Mouse (Mus musculus): ENCODE data around the gene Phf12. TPM values are rescaled to one million over a fixed set of nuclear protein-coding genes. Genes with fewer than 3 reads are reported as not detected.
A peak's percentile ranks its signal among the peaks of the same experiment; 100 is the strongest.
"Not testable (repeated sequence)": the region's sequence is repeated elsewhere in the genome, so short reads cannot be mapped to it uniquely, and the experiment has no call there.

The Phf12 gene
- total RNA-seq, 1 experiment = 38.4 TPM

DNA sequence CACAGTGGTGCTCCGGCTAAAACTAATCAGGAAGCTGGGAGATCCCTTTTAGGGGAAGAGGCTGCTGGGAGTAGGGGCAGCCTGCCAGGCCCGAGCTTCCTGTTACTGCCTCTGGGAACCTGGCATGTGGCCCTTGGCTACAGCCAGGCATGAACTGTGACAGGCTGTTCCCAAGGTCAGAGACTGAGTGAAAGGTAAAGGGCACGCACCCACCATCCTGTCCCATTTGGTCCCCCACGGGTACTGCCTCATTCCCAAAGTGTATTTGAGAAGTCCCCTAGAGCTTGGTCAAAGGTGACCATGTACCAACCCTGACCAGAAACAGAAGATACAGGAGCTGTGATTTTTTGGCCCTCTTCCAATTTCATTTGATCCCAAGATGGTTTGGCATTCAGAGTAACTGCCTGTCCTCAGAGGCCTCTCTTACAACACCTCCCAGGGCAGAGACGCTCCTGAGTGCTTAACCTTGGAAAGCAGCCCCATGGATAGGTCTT lies 62.3 kb downstream of the Phf12 start:
- no peaks in the 10 kb centered on the region for H3K9me3 ChIP-seq (ENCODE audit: control insufficient read depth, insufficient read depth, low read depth, low read length)
- in situ Hi-C loops (cut with MboI; ENCODE audit: low sequenced_read_pairs in 2 of 2, unreplicated experiment in 2 of 2) = no loop called here
- H3K36me3 ChIP-seq (ENCODE audit: control insufficient read depth, insufficient read depth, low read length, poor library complexity, severe bottlenecking) = no peaks in the 10 kb centered on the region
- H3K4me1 ChIP-seq (ENCODE audit: control insufficient read depth in 2 of 2, insufficient read depth in 2 of 2, low read length in 2 of 2, poor library complexity in 1 of 2) = peaks cover 0 to 5% of the 10 kb centered on the region in 2 experiments; a peak in 1 of 4 replicates
- H3K4me3 ChIP-seq (ENCODE audit: insufficient read depth in 1 of 2, low read depth in 1 of 2, low read length in 2 of 2, poor library complexity in 1 of 2, severe bottlenecking in 1 of 2) = no peak overlapping the region
- H3K27ac ChIP-seq (ENCODE audit: insufficient read depth, low read depth, low read length, poor library complexity, severe bottlenecking) = no peak overlapping the region
- DNase-seq (ENCODE audit: low read depth, low spot score) = no peak
- no peak overlapping the region for H3K9ac ChIP-seq (ENCODE audit: insufficient read depth, low read depth, low read length, poor library complexity, severe bottlenecking)
- TF ChIP-seq HCFC1 (IDR thresholded peaks at IDR 0.05; ENCODE audit: borderline replicate concordance, insufficient read depth, low read length) (no peak), CHD2 (IDR thresholded peaks at IDR 0.05; ENCODE audit: low read depth, low read length) (no peak), MAFK (IDR thresholded peaks at IDR 0.05; ENCODE audit: insufficient read depth, low read depth, low read length) (no peak), ZC3H11A (IDR thresholded peaks at IDR 0.05; ENCODE audit: borderline replicate concordance, low read depth, low read length) (no peak), ZNF384 (IDR thresholded peaks at IDR 0.05; ENCODE audit: low read depth, low read length) (no peak)

DNA sequence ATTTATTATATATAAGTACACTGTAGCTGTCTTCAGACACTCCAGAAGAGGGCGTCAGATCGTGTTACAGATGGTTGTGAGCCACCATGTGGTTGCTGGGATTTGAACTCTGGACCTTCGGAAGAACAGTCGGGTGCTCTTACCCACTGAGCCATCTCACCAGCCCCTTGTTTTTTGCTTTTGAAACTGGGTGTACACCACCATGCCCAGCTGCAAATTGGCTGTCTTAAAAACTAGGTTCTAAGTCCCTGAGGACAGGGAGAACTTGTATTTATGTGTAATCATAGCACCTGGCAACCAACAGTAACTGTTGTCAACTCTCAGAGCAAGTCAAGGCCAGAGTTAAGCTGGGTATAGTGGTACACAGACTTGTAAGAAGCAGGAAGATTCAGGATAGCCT lies 66.1 kb downstream of the Phf12 start:
- H3K4me1 ChIP-seq (ENCODE audit: control insufficient read depth in 2 of 2, insufficient read depth in 2 of 2, low read length in 2 of 2, poor library complexity in 1 of 2); H3K9me3 ChIP-seq (ENCODE audit: control insufficient read depth, insufficient read depth, low read depth, low read length); in situ Hi-C loops (cut with MboI; ENCODE audit: low sequenced_read_pairs in 2 of 2, unreplicated experiment in 2 of 2); H3K9ac ChIP-seq (ENCODE audit: insufficient read depth, low read depth, low read length, poor library complexity, severe bottlenecking); H3K4me3 ChIP-seq (ENCODE audit: insufficient read depth in 1 of 2, low read depth in 1 of 2, low read length in 2 of 2, poor library complexity in 1 of 2, severe bottlenecking in 1 of 2); H3K36me3 ChIP-seq (ENCODE audit: control insufficient read depth, insufficient read depth, low read length, poor library complexity, severe bottlenecking); DNase-seq (ENCODE audit: low read depth, low spot score); H3K27ac ChIP-seq (ENCODE audit: insufficient read depth, low read depth, low read length, poor library complexity, severe bottlenecking): not testable (repeated sequence)

DNA sequence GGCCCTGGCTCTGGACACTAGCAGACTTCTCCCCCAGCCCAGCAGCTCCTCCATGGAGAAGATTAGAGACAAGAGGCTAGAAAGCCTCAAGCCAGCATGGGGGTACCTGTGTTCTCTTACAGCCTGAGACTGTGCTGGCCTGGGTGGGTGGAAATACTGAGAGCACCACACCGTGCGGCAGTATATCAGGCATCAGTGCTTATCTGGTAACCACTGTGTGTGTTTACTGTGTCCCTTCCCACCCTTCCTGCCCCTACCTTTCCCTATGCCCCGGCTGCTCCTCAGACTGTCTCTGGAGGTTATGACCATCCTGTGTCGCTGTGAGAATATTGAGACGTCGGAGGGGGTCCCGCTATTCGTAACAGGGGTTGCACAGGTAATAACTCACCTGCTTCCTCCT lies 70.5 kb downstream of the Phf12 start:
- H3K36me3 ChIP-seq (ENCODE audit: control insufficient read depth, insufficient read depth, low read length, poor library complexity, severe bottlenecking) = peaks cover 5% of the 10 kb centered on the region; the same call in 1 of the 2 replicates
- in situ Hi-C loops (cut with MboI; ENCODE audit: low sequenced_read_pairs in 2 of 2, unreplicated experiment in 2 of 2) = no loop called here

DNA sequence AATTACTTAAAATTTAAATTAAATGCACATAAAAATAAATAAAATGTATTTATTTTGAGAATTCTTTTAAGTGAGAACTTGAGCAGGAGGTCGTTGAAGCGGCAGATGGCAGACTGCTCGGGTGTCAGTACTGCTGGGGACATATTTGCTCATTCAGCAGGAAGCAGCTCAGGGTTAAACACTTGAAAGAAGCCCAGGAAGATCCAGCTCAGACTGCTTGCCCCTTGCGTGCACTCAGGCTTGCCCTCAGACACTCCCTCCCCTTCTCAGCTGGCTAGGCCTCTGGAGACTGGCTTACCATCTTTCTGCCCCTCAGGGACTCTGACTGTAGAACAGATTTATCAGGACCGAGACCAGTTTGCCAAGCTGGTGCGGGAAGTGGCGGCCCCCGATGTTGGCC lies 74.4 kb downstream of the Phf12 start:
- Histone ChIP-seq H3K4me3 (ENCODE audit: insufficient read depth in 1 of 2, low read depth in 1 of 2, low read length in 2 of 2, poor library complexity in 1 of 2, severe bottlenecking in 1 of 2) (peak overlapping the region in 1 of 2 experiments; percentile 18; a peak in 1 of 4 replicates), H3K27ac (ENCODE audit: insufficient read depth, low read depth, low read length, poor library complexity, severe bottlenecking) (no peak overlapping the region), H3K4me1 (ENCODE audit: control insufficient read depth in 2 of 2, insufficient read depth in 2 of 2, low read length in 2 of 2, poor library complexity in 1 of 2) (peaks cover 0 to 5% of the 10 kb centered on the region in 2 experiments; a peak in 1 of 4 replicates), H3K9ac (ENCODE audit: insufficient read depth, low read depth, low read length, poor library complexity, severe bottlenecking) (no peak overlapping the region; the same call in 1 of the 2 replicates), H3K9me3 (ENCODE audit: control insufficient read depth, insufficient read depth, low read depth, low read length) (no peaks in the 10 kb centered on the region), H3K36me3 (ENCODE audit: control insufficient read depth, insufficient read depth, low read length, poor library complexity, severe bottlenecking) (peaks cover 18% of the 10 kb centered on the region)
- in situ Hi-C loops (cut with MboI; ENCODE audit: low sequenced_read_pairs in 2 of 2, unreplicated experiment in 2 of 2) = no loop called here
- DNase-seq (ENCODE audit: low read depth, low spot score) = no peak
- TF ChIP-seq MAFK (IDR thresholded peaks at IDR 0.05; ENCODE audit: insufficient read depth, low read depth, low read length) = no peak
- no peak for TF ChIP-seq ZC3H11A (IDR thresholded peaks at IDR 0.05; ENCODE audit: borderline replicate concordance, low read depth, low read length)
- no peak for TF ChIP-seq CHD2 (IDR thresholded peaks at IDR 0.05; ENCODE audit: low read depth, low read length)
- no peak for TF ChIP-seq HCFC1 (IDR thresholded peaks at IDR 0.05; ENCODE audit: borderline replicate concordance, insufficient read depth, low read length)
- TF ChIP-seq ZNF384 (IDR thresholded peaks at IDR 0.05; ENCODE audit: low read depth, low read length) = no peak

More for the DNA sequence above, 70.5 kb downstream of the Phf12 start:
- H3K4me1 ChIP-seq (ENCODE audit: control insufficient read depth in 2 of 2, insufficient read depth in 2 of 2, low read length in 2 of 2, poor library complexity in 1 of 2) = peaks cover 0 to 6% of the 10 kb centered on the region in 2 experiments; a peak in 1 of 4 replicates
- no peak overlapping the region for H3K27ac ChIP-seq (ENCODE audit: insufficient read depth, low read depth, low read length, poor library complexity, severe bottlenecking)
- no peak overlapping the region for H3K9ac ChIP-seq (ENCODE audit: insufficient read depth, low read depth, low read length, poor library complexity, severe bottlenecking)
- no peak overlapping the region for H3K4me3 ChIP-seq (ENCODE audit: insufficient read depth in 1 of 2, low read depth in 1 of 2, low read length in 2 of 2, poor library complexity in 1 of 2, severe bottlenecking in 1 of 2)
- no peaks in the 10 kb centered on the region for H3K9me3 ChIP-seq (ENCODE audit: control insufficient read depth, insufficient read depth, low read depth, low read length)
- TF ChIP-seq CHD2 (IDR thresholded peaks at IDR 0.05; ENCODE audit: low read depth, low read length) = no peak
- no peak for TF ChIP-seq HCFC1 (IDR thresholded peaks at IDR 0.05; ENCODE audit: borderline replicate concordance, insufficient read depth, low read length)
- TF ChIP-seq MAFK (IDR thresholded peaks at IDR 0.05; ENCODE audit: insufficient read depth, low read depth, low read length) = no peak
- TF ChIP-seq ZC3H11A (IDR thresholded peaks at IDR 0.05; ENCODE audit: borderline replicate concordance, low read depth, low read length) = no peak
- no peak for TF ChIP-seq ZNF384 (IDR thresholded peaks at IDR 0.05; ENCODE audit: low read depth, low read length)
- DNase-seq (ENCODE audit: low read depth, low spot score) = no peak
